Mouse (Mus musculus) MEL-GATA-1-ER (cell line): ENCODE measurements at regions not wholly inside any gene's neighbourhood (a gene's known extent, or its start where the extent isn't known, plus 50 kb on each side); places are given as distances from the start of the nearest gene placed in this dataset.

Source experiments
- DNase-seq: peaks from one replicate; pipeline ENCODE4 v3.0.0-alpha.2; 2012; ENCODE audit warnings: low read depth; ENCODE audit errors: extremely low read depth

DNA sequence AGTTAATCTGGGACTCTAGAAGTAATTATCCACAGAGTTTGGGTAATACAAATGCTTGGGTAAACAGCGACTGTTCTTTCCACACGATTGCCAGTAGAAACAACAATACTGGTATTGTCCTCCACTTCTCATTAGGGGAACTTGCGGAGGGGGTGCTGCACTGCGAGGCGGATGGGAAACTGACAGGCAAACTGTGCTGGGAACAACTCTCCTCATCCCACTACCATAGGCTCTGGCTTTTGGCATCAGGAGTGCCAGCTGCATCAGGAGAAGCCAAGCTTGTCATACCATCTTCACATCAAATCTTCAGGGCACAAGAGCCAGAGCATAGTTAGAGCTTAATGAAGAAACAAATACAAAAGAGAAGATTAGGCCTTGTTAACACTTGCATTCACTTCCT, 349.2 kb upstream of the Tmem161b start:
- no peak for DNase-seq

DNA sequence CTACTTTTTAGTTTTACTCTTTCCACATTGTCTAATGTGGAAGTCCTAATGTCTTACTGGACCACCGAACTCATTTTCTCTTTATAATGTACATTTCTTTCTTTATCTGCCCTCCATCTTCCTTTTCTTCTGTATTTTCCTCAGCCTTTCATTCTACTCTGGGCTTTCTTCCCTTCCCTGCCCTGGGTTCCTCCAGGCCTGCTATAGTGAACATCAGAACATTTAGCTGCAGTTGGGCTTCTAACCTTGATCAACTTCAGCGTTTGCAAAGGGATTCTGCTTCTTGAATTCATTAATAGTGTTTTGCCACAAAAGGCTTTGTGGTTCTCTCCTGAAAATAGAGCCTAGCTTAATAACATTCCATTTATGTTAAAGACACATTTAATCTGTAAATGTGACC, 342.5 kb upstream of the Tmem161b start:
- DNase-seq: no peak

DNA sequence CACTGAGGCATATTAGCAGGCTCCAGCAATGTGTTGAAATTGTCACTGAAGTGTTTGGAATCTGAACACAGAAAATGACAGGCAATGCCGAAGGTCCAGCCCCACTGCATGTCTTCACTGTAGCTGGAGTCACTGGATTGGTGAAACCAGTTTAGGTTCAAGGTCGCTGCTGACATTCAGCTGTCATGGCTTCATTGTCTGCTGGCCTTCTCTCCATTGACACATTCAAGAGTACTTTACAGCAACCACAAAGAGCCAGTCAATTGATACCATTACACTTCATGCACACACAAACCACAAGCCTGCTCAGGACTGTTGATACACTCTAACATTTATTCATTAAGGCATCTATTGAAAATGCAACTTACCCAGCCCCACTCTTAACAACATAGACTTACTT, 341.8 kb upstream of the Tmem161b start:
- no peak for DNase-seq

DNA sequence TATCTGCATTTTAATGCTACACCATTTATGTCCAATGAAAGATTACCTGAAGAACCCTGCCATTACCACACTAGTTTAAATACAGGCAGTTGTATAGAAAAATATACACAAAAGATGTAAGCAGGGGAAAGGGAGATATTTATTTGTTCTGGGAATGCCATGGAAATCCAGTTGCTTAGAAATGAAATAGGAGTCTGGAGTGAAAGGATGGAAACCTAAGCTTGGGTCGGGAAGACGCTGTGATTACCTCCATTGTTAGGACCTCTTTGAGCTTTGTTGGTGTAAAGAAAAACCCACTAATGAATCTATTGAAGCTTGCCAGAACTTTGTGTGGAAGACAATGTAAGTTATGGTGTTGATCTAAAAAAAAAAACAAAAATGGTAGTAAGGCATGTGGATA, 341.3 kb upstream of the Tmem161b start:
- DNase-seq: no peak

DNA sequence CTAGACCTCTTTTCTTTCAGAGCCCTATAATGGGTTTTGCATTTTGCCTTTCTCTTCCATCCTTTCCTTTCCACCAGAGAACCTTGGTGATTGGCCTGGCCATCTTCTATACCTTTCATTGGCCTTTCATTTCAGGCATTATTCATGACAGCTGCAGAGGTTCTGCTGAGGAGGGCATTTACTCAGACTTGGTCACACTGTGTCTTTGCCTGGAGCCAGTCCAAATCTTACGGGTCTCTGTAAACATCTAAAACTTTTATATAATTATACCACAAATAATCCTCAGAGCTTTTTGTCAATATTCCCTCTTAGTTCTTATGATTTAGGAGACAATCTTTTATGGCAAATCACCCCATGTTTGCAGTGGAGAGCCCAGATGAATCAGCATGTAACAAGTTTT, 339.3 kb upstream of the Tmem161b start:
- no peak for DNase-seq

DNA sequence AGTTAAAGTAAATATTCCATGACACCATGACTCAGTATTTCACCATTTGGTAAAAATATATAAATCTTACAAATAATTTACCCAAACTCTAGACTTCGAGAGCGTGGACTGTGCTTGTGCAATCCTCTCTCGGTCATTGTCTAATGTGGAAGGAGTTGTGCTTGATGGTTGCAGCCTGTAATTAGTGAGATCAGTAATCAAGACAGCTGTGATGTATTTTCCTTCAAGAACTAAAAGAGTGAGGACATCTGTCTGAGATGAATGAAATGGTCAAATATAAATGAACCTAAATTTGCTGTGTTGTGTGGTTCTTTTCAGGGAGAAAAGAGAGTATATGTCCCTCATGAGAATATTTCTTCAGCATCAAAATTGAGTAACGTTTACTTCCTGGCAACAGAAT, 338.3 kb upstream of the Tmem161b start:
- DNase-seq: no peak

DNA sequence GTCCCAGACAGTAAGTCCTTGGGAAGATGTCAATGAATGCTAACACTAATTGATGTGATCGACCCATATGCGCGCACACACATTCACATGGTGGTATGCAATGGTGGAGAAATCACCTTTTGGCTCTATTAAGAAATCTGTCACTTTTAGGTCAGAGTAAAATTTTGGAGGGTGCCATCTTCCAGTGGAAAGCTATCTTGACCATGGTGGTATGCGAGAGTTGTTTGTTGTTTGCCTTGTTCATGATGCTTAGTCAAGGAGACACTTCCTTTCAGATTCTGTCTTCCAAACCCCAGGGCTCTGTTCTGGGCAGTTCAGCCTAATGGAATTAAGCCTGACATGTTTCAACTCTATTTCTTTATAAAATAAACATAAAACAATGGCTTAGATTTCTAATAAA, 337.9 kb upstream of the Tmem161b start:
- DNase-seq: no peak

DNA sequence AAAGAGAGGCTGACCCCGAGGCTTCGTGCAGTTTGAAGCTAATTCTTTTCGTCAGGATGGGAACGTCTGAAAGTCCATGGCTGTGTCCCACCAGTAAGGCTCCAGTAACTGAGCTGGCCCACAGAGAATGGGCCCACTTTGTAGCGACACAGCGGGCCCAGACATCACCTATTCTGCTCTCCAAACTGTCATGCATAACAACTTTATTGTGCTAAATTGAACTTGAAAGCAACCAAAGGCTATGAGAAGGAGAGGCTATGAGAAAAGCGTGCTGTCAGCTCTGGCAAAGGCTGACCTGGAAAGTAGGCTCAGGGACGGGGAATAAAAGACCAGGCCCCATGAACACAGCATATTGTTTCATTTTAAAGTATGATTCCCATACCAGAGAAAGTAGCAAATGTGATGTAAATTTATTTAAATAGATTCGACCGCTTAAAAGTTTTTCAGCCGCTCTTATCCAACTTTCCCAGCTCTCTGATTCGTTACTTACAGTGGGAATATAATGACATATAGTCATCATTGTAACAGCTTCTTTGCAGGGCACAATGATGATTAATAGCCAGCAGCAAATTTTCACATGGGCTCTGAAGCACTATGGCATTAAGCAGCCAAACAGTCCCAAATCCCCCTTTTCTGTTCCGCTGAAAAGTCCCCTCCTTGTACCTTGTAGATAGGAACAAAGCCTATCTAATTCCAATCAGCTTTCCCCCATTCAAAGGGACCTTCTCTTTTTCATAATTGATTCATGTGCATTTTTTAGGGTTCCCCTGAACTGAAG, 337.1 kb upstream of the Tmem161b start:
- DNase-seq: no peak

DNA sequence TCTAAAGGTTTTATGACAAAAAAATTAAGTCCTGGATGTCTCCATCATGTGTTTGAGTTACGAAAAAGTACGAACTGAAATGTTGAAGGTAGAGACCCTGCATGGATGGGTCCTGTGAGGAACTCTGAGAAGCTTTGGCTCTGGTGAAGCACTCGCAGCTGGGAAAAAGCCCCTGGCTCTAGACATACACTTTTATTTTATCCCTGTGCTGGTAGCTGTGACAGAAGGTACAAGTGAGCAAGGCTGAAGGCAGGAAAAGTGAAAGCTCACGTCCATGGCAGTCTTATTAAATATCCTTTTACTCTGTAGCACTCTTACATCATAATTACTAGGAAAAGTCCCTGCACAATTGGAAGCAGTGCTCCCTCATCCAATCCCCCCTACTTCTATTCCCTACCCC, 336.4 kb upstream of the Tmem161b start:
- DNase-seq: no peak

DNA sequence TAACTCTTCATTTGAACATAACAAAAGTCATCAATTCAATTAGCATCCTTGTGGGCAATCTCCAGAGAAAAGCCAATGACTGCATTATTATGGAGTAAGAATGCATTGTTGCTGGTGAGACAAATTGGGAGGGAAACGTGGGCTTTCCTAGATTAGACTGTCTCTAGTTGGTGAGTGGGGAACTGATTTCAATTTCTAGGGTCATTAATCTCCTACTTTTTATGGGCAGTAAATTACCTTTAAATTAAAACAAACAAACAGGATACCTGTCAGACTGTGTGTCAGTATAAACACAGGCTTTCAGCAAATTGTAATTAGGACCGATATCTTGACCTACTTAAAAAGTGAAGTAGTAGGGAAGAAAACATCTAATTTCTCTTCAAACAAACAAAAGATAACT, 307.4 kb upstream of the Tmem161b start:
- DNase-seq: no peak

DNA sequence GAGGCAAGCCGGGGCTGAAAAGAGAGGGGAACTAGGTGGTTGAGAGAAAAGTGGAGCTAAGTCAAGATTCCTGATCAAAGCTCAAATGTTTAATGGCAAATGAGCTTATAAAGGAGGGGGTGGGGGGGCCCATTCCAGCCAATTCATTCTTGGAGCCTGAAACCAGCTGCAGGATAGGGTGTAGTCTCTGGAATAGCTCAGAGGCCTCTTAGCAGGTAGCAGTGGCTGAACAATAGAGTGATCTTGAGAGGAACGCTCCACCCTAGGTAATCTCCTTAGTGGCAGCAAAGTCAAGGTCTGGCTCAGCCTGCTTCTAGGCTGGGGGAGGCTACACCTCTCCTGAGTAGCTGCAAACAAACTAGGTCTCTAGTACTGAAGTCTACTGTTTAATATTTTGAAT, 289.3 kb upstream of the Tmem161b start:
- no peak for DNase-seq

DNA sequence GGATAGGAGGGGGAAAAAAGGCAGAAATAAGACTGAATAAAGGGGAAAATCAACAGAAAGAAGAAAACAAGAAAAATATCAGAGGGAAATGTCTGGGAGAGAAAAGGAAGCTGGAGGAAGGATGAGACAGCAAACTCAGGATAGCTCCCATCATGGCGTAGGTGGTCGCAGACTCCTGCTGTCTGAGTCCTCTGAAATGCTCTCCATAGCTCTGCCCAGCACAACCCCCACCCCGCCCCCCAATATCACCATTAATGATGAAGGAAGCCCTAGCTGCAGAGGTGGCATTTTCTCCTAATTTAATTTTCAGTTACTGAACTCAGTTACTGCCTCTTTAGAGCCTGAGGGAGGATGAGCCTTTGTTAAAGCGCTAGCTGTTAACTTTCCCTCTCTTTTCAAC, 275.6 kb upstream of the Tmem161b start:
- DNase-seq: no peak

DNA sequence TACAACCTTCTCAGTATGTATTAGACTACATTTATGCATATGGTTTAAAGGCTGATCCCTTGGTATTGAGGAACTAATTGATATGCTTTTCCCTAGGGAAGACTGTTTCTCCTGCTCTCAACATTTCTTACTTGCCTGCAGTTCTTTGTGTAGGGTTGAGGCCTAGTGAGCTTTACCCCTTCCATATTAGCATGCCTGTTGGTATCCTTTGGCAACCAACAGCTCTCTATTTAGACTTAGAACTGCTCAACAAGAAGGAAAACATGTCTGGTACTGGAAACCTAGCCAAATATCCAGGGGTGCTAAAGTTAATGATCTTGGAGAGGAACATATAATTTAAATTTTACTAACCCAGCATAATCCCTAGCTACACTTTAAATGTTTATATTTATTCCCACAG, 270.9 kb upstream of the Tmem161b start:
- DNase-seq: no peak

DNA sequence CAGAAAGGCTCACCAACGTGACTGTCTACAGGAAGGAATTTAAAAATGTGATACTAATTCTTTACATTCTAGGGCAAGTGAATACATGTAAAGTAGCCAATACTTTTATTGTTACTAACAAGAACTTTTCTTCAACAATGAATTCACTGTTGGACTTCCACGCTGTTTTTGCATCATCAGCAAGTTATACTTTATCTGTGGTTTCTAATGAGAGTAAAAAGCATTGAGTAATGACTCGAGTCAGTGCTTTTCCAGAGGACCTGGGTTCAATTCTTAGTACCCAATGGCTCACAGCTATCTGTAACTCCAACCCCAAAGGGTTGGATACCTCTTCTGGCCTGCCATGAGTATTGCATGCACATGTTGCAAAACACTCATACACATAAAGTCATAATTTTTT, 270.3 kb upstream of the Tmem161b start:
- DNase-seq: no peak

DNA sequence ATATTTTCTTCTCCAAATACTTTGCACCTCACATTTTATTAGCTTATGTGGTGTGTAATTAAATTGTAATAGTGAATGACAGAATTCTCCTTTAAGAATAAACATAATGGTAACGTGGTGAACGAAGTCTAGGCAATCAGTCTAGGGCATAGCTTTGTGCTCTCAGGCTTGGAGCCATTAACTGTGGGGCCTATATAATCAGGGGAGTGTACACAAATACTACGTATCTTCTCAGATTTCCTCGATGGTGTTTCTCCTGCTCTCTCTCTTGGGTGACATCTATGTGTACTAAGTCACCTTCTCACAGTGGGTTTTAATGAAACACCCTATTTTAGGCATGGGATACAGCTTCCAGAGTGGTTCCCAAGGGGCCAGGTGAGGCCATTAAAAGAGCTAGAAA, 269.7 kb upstream of the Tmem161b start:
- no peak for DNase-seq

DNA sequence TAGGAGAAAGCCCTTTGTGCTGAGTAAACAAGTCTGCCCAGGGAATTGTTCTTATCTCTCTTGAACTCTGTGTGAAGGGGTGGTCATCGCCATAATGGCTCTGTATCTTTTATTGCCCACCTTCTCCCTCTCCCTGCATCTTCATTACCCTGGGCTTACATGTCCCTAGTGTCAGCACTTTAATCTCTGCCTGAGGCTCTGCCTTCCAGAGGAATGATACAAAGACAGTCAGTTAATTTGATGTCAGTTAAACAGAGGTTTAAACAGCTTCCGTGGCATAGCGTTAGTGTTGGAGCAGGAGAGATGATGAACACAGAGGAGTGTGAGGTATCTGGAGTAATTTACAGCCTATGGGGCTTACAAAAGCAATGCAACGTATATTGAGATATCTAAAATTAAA, 269.2 kb upstream of the Tmem161b start:
- DNase-seq: no peak

DNA sequence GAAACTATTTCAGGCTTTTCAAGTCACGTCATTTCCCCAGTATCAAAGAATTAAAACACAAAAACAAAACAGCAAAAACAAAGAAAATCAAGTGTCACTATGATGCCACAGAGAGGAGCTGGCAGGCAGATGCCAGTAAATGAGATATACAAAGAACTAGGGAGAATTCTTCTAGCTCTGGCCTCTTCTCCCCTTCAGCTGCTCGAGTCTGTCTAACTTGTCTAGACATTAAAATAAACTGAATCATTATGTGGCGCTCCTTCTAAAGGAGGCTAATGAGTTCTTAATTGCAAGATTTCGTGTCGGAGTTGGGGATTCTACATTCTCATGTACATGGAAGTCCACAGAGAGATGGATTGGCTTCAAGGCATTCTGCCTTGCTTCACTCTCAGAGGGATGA, 266.4 kb upstream of the Tmem161b start:
- DNase-seq: no peak

DNA sequence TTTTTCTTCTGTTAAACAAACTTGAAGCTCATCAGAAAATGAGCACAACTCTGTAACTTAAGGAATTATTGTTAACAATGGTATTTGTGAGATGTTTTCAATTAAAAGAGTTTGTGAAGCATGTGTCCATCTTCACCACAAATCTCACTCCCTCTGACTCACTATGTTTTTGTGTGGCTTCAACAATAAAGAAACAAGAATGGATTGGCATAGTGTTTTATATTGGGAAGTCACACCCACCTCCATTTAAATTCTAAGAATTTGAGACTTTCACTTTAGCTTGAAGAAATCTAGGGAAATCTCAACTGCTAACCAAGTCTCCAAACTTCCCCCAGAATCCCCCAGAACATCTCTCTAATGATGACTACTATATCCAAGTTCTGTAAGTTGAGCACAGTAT, 243.6 kb upstream of the Tmem161b start:
- DNase-seq: no peak

DNA sequence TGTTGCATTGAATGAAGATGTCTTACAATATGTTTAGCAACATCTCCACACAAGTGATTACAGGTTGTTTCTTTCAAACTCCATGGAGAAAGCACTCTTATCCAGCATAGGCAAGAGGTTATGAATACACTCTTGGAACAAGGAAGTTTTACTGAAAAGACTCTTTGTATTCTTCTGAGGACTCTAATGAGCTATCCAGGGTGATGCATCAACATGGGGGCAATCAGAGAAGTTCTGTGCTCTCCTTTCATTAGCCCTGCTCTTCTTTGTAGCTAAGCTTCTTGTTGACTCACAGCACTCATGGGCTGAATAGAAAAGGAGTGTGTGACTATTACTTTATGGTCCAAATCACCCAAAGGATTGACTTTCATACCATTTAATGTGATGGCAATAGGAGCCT, 242.6 kb upstream of the Tmem161b start:
- no peak for DNase-seq

DNA sequence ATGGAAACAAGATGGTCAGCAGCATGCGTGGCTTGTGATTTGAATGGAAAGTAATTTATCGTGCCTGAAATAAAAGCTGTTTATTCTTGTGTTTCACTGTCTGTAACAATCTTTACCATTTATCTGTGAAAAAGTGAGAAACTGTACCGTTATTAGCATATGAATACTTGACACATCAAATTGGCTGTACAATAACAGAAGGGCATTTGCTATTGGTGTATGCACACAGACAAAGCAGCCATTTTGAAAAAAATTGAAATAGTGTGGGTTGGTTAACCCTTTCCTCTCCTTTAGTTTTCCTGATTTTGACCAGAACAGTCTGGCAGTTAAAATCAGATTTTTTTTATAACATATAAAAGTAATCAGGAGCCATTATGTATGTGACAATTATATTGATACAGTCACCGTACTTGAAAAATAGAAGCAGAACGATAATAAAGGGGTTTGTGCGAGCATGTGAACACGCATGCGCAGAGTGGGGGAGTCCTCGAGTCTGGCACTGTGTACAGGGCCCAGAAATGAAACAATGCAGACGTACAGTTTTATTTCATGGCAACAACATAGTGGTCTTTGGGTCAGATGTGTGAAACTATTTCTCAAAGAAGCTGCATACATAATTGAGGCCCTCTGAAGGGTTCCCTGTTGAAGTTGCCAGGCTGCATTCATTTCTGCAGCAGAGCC, 237.3 kb upstream of the Tmem161b start:
- no peak for DNase-seq

DNA sequence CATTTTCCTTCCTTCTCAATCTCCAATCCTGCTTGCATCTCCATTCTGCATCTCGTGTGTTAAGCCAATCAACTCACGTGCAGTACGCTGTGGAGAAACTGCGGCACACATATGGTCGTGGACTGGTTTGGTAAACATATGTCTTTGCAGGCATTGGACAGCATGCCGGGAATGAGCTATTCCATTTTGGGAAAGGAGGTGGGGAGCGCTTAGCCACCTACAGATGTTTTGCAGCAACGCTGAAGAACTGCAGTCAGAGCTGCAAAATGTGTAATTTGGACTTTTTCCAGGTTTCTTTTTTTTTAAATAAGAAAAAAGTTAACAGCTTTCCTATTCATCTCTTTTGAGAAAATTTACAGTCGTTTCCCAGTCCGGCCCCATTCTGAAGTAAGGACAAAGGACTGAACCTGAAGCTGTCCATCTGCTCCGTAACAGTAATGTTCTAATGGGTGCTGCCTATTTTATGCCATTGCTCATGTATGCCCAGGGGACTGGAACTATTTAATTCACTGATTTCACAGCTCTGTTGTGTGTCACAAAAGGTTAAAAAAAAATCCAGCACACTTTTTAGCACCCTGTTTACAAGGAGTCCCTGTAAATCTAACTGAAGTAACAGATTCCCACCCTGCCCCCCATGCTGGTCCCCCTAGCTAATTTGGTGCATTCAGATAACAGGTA, 234.2 kb upstream of the Tmem161b start:
- DNase-seq: no peak

DNA sequence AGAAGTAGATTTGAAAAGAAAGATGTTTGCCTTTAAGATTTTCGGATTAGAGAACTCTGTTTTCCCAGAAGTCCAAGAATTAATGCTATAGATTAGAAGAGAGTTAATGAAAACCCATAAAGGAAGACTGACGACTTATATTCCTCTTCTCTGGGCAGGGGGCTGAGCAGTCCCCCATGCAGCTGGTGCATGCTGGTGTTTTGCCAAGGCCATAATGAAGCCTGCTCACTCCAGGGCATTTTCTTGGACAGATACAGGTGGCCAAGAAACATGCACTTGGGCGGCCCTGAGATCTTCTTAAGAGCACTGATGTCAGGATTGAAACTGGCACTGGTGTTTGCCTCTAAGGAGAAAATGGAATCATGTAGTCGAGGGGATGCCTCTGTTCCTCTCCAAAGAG, 233.6 kb upstream of the Tmem161b start:
- DNase-seq: no peak
